Mouse (Mus musculus): Measurements from ENCODE around the gene Zfp1. TPM values are rescaled to one million over a fixed set of nuclear protein-coding genes. Genes with fewer than 3 reads are reported as not detected.

The Zfp1 gene
- total RNA-seq, 4 experiments from 2014 or later, result 22.1 to 25.2 (median 24.1) TPM

- peak in 1 of 2 experiments; percentile 59 for DNase-seq (ENCODE audit: low spot score in 2 of 2)
These were observed 69.4 kb downstream of the Zfp1 start for GRCm38 (mm10) chr8:111712588-111712987.

GRCm38 (mm10) chr8:111713291-111713690, 70.1 kb downstream of the Zfp1 start:
- DNase-seq (ENCODE audit: low spot score in 2 of 2), result no peak

- DNase-seq (ENCODE audit: low spot score in 2 of 2), result no peak
These were observed 70.6 kb downstream of the Zfp1 start for GRCm38 (mm10) chr8:111713817-111714216.

- DNase-seq (ENCODE audit: low spot score in 2 of 2), result no peak
These were observed 71.1 kb downstream of the Zfp1 start for GRCm38 (mm10) chr8:111714295-111714694.

- no peak for DNase-seq (ENCODE audit: low spot score in 2 of 2)
These were observed 72.3 kb downstream of the Zfp1 start for GRCm38 (mm10) chr8:111715514-111715913.

GRCm38 (mm10) chr8:111716603-111717487, 73.6 kb downstream of the Zfp1 start:
- peak in 1 of 2 experiments; percentile 85 for DNase-seq (ENCODE audit: low spot score in 2 of 2)

- no peak for DNase-seq (ENCODE audit: low spot score in 2 of 2)
These were observed 74.2 kb downstream of the Zfp1 start for GRCm38 (mm10) chr8:111717488-111717792.

GRCm38 (mm10) chr8:111717866-111718265, 74.7 kb downstream of the Zfp1 start:
- DNase-seq (ENCODE audit: low spot score in 2 of 2), result no peak

GRCm38 (mm10) chr8:111718937-111719336, 75.7 kb downstream of the Zfp1 start:
- DNase-seq (ENCODE audit: low spot score in 2 of 2), result no peak

- DNase-seq (ENCODE audit: low spot score in 2 of 2), result no peak
These were observed 76.9 kb downstream of the Zfp1 start for GRCm38 (mm10) chr8:111720115-111720544.

Small RNA genes within 50 kb of the gene (microRNA-seq; reads per million reads assigned to microRNA genes)
- 0 reads per million in 2 experiments for gene Mir7076

Other genes starting within 250 kb of the Zfp1 start
- gene Fa2h, start 249.6 kb upstream of the Zfp1 start, total RNA-seq (2022), result 10 to 100 TPM; 23.8 to 26.2 (median 24.8) TPM
- gene Wdr59, start 121.3 kb upstream of the Zfp1 start, total RNA-seq (2022), result 10 to 100 TPM; 19.5 to 21.7 (median 20.3) TPM
- 100 to 1,000 TPM; 120 to 139 (median 129) TPM for gene Znrf1, start 107.3 kb upstream of the Zfp1 start, total RNA-seq (2022)
- gene Ldhd, start 13.0 kb upstream of the Zfp1 start, total RNA-seq (2022), result 10 to 100 TPM; 10.6 to 11.4 (median 10.8) TPM
- not detected for gene Ctrb1, start 47.6 kb downstream of the Zfp1 start, total RNA-seq (2022)
- gene Bcar1, start 100.4 kb downstream of the Zfp1 start, total RNA-seq (2022), result 10 to 100 TPM; 49.4 to 54.6 (median 53.5) TPM
- gene Cfdp1, start 210.9 kb downstream of the Zfp1 start, total RNA-seq (2022), result 10 to 100 TPM; 67.7 to 86.2 (median 79.4) TPM
- gene Tmem170, start 233.3 kb downstream of the Zfp1 start, total RNA-seq (2022), result 1 to 10 TPM; 3.4 to 4.1 (median 3.6) TPM

All from left cerebral cortex, adult 8-10 months (tissue).